Mouse (Mus musculus) myocyte (in vitro differentiated cells): Measurements from ENCODE around the gene Rpgrip1. TPM values are rescaled to one million over a fixed set of nuclear protein-coding genes. Genes with fewer than 3 reads are reported as not detected.

Experiments used
- H3K27me3 ChIP-seq: one replicate; pipeline ENCODE4 v1.6.1; 2011; ENCODE audit not compliant: control insufficient read depth, insufficient read depth, insufficient read length
- H3K36me3 ChIP-seq: one replicate; pipeline ENCODE4 v1.6.1; 2011; ENCODE audit not compliant: control insufficient read depth, insufficient read depth
- H3K4me2 ChIP-seq: one replicate; pipeline ENCODE4 v1.6.1; 2011; ENCODE audit warnings: low read depth, control low read depth
- H3K4me3 ChIP-seq: one replicate; pipeline ENCODE4 v1.5.1; 2011; ENCODE audit warnings: mild to moderate bottlenecking, control low read depth, moderate library complexity
- H3K79me2 ChIP-seq: one replicate; pipeline ENCODE4 v1.6.1; 2011; ENCODE audit not compliant: control insufficient read depth, insufficient read depth
- H3ac ChIP-seq: one replicate; pipeline ENCODE4 v1.6.1; 2011; ENCODE audit not compliant: control insufficient read depth, insufficient read length
- CEBPB ChIP-seq: IDR thresholded peaks from 2 replicates; pipeline ENCODE4 v1.6.1; 2011; ENCODE audit warnings: mild to moderate bottlenecking, moderate library complexity; ENCODE audit not compliant: poor library complexity, insufficient read depth, severe bottlenecking
- E2F4 ChIP-seq: IDR thresholded peaks from one replicate; pipeline ENCODE4 v1.6.1; 2011; ENCODE audit warnings: mild to moderate bottlenecking, control low read depth, moderate library complexity; ENCODE audit not compliant: insufficient read depth
- MAX ChIP-seq: IDR thresholded peaks from one replicate; pipeline ENCODE4 v1.6.1; 2011; ENCODE audit warnings: low read depth, mild to moderate bottlenecking, control low read depth
- MYOD1 ChIP-seq, 3 experiments: IDR thresholded peaks; one replicate each; pipeline ENCODE4 v1.6.1; 2011; ENCODE audit warnings: control low read depth in 2 of 3, low read depth in 2 of 3, mild to moderate bottlenecking in 2 of 3, moderate library complexity in 1 of 3; ENCODE audit not compliant: insufficient read length in 2 of 3, control insufficient read depth in 1 of 3
- MYOG ChIP-seq, 3 experiments: IDR thresholded peaks; one replicate each; pipeline ENCODE4 v1.6.1; 2011; ENCODE audit warnings: control low read depth in 2 of 3, low read depth in 2 of 3, mild to moderate bottlenecking in 2 of 3; ENCODE audit not compliant: insufficient read length in 2 of 3, control insufficient read depth in 1 of 3, insufficient read depth in 1 of 3
- POLR2A ChIP-seq: IDR thresholded peaks from one replicate; pipeline ENCODE4 v1.6.1; 2011; ENCODE audit warnings: low read depth, mild to moderate bottlenecking, control low read depth, moderate library complexity; ENCODE audit not compliant: insufficient read length
- POLR2AphosphoS2 ChIP-seq: IDR thresholded peaks from one replicate; pipeline ENCODE4 v1.6.1; 2011; ENCODE audit warnings: low read depth, control low read depth; ENCODE audit not compliant: insufficient read length
- REST ChIP-seq: IDR thresholded peaks from one replicate; pipeline ENCODE4 v1.6.1; 2011; ENCODE audit warnings: mild to moderate bottlenecking, control low read depth, moderate library complexity; ENCODE audit not compliant: insufficient read depth, insufficient read length
- SRF ChIP-seq: IDR thresholded peaks from one replicate; pipeline ENCODE4 v1.6.1; 2011; ENCODE audit warnings: low read depth; ENCODE audit not compliant: control insufficient read depth, insufficient read length
- TCF12 ChIP-seq: IDR thresholded peaks from one replicate; pipeline ENCODE4 v1.6.1; 2011; ENCODE audit warnings: mild to moderate bottlenecking, control low read depth; ENCODE audit not compliant: poor library complexity, insufficient read depth, severe bottlenecking
- TCF3 ChIP-seq: IDR thresholded peaks from one replicate; pipeline ENCODE4 v1.6.1; 2011; ENCODE audit warnings: low read depth, control low read depth; ENCODE audit not compliant: insufficient read length
- USF1 ChIP-seq: IDR thresholded peaks from one replicate; pipeline ENCODE4 v1.6.1; 2011; ENCODE audit warnings: low read depth, mild to moderate bottlenecking, control low read depth, moderate library complexity
- polyA plus RNA-seq: library from polyadenylated mRNA; unstranded; fragments of >200 nt; fragmentation: generic; extraction: Trizol; gene quantifications from one replicate; pipeline ENCODE4 v1.2.1, GENCODE M21; 2012; ENCODE audit warnings: missing spikeins

Gene Rpgrip1
- polyA plus RNA-seq, 1 experiment = 0.47 TPM

- H3K4me3 ChIP-seq = no peak overlapping the region
- TF ChIP-seq TCF3 = no peak
- TF ChIP-seq REST = no peak
- TF ChIP-seq USF1 = no peak
- no peak for TF ChIP-seq MYOD1 (IDR thresholded peaks at IDR 0.05; ENCODE audit: control insufficient read depth in 1 of 3, insufficient read length in 2 of 3, low read depth in 2 of 3)
- no peak for TF ChIP-seq TCF12
- TF ChIP-seq POLR2A = no peak
- no peak for TF ChIP-seq CEBPB
- no peak for TF ChIP-seq SRF
- no peak for TF ChIP-seq E2F4
- TF ChIP-seq POLR2AphosphoS2 = no peak
- no peak for TF ChIP-seq MYOG (IDR thresholded peaks at IDR 0.05; ENCODE audit: control insufficient read depth in 1 of 3, insufficient read depth in 1 of 3, insufficient read length in 2 of 3, low read depth in 2 of 3)
- TF ChIP-seq MAX = no peak
- peaks cover 2% of the 10 kb centered on the region for H3K36me3 ChIP-seq
- H3K4me2 ChIP-seq = no peak overlapping the region
- H3ac ChIP-seq = no peak overlapping the region
- peaks cover 35% of the 10 kb centered on the region for H3K79me2 ChIP-seq
- no peaks in the 10 kb centered on the region for H3K27me3 ChIP-seq
Observed at GRCm38 (mm10) chr14:52105308-52105707, 5.2 kb upstream of the Rpgrip1 start.

- Histone ChIP-seq H3K27me3 (no peaks in the 10 kb centered on the region), H3ac (no peak overlapping the region), H3K36me3 (no peaks in the 10 kb centered on the region), H3K4me2 (no peak overlapping the region), H3K4me3 (no peak overlapping the region), H3K79me2 (peaks cover 20% of the 10 kb centered on the region)
- no peak for TF ChIP-seq POLR2AphosphoS2
- TF ChIP-seq TCF3 = no peak
- no peak for TF ChIP-seq USF1
- no peak for TF ChIP-seq E2F4
- TF ChIP-seq MAX = no peak
- TF ChIP-seq REST = no peak
- no peak for TF ChIP-seq POLR2A
- TF ChIP-seq TCF12 = no peak
- no peak for TF ChIP-seq MYOD1 (IDR thresholded peaks at IDR 0.05; ENCODE audit: control insufficient read depth in 1 of 3, insufficient read length in 2 of 3, low read depth in 2 of 3)
- no peak for TF ChIP-seq MYOG (IDR thresholded peaks at IDR 0.05; ENCODE audit: control insufficient read depth in 1 of 3, insufficient read depth in 1 of 3, insufficient read length in 2 of 3, low read depth in 2 of 3)
- TF ChIP-seq CEBPB = no peak
- no peak for TF ChIP-seq SRF
Observed at GRCm38 (mm10) chr14:52106741-52107140, 3.8 kb upstream of the Rpgrip1 start.

GRCm38 (mm10) chr14:52108025-52108424 lies 2.5 kb upstream of the Rpgrip1 start:
- H3K4me2 ChIP-seq = no peak overlapping the region
- H3K4me3 ChIP-seq = no peak overlapping the region
- peaks cover 7% of the 10 kb centered on the region for H3K79me2 ChIP-seq
- H3K27me3 ChIP-seq = no peaks in the 10 kb centered on the region
- no peak overlapping the region for H3ac ChIP-seq
- no peaks in the 10 kb centered on the region for H3K36me3 ChIP-seq
- TF ChIP-seq SRF = no peak
- no peak for TF ChIP-seq TCF3
- TF ChIP-seq POLR2AphosphoS2 = no peak
- no peak for TF ChIP-seq E2F4
- no peak for TF ChIP-seq TCF12
- no peak for TF ChIP-seq REST
- TF ChIP-seq POLR2A = no peak
- no peak for TF ChIP-seq MAX
- no peak for TF ChIP-seq MYOG (IDR thresholded peaks at IDR 0.05; ENCODE audit: control insufficient read depth in 1 of 3, insufficient read depth in 1 of 3, insufficient read length in 2 of 3, low read depth in 2 of 3)
- TF ChIP-seq CEBPB = no peak
- no peak for TF ChIP-seq MYOD1 (IDR thresholded peaks at IDR 0.05; ENCODE audit: control insufficient read depth in 1 of 3, insufficient read length in 2 of 3, low read depth in 2 of 3)
- no peak for TF ChIP-seq USF1

- Histone ChIP-seq H3K27me3 (peaks cover 10% of the 10 kb centered on the region), H3K4me2 (no peak overlapping the region), H3K79me2 (no peaks in the 10 kb centered on the region), H3K36me3 (no peaks in the 10 kb centered on the region), H3ac (no peak overlapping the region), H3K4me3 (no peak overlapping the region)
- no peak for TF ChIP-seq TCF12
- no peak for TF ChIP-seq SRF
- no peak for TF ChIP-seq REST
Observed at GRCm38 (mm10) chr14:52114101-52114500, 3.6 kb downstream of the Rpgrip1 start.

- Histone ChIP-seq H3K79me2 (no peaks in the 10 kb centered on the region), H3ac (no peak overlapping the region), H3K4me2 (no peak overlapping the region), H3K36me3 (no peaks in the 10 kb centered on the region), H3K27me3 (peaks cover 14% of the 10 kb centered on the region), H3K4me3 (no peak overlapping the region)
- no peak for TF ChIP-seq MYOG (IDR thresholded peaks at IDR 0.05; ENCODE audit: control insufficient read depth in 1 of 3, insufficient read depth in 1 of 3, insufficient read length in 2 of 3, low read depth in 2 of 3)
- TF ChIP-seq POLR2AphosphoS2 = no peak
- no peak for TF ChIP-seq MYOD1 (IDR thresholded peaks at IDR 0.05; ENCODE audit: control insufficient read depth in 1 of 3, insufficient read length in 2 of 3, low read depth in 2 of 3)
- TF ChIP-seq USF1 = no peak
- TF ChIP-seq REST = no peak
- no peak for TF ChIP-seq TCF12
- TF ChIP-seq TCF3 = no peak
- no peak for TF ChIP-seq MAX
Observed at GRCm38 (mm10) chr14:52117241-52117640, 6.7 kb downstream of the Rpgrip1 start.
